Mouse (Mus musculus): ENCODE results near the gene Car2. TPM values are rescaled to one million over a fixed set of nuclear protein-coding genes. Genes with fewer than 3 reads are reported as not detected.

Gene Car2
- polyA plus RNA-seq (2014; fragmentation: Illumina TruSeq; extraction: RNeasy Lipid Tissue Mini Kit (QIAGEN cat#74804); ENCODE audit: low replicate concordance): 60.7 TPM

GRCm38 (mm10) chr3:14886102-14887098 is at the start of gene Car2:
TSS of gene Car2 (plus strand) at chr3:14886273.

GRCm38 (mm10) chr3:14863022-14863711 is 22.9 kb upstream of the Car2 start, which contains the start of gene Car3:
TSS of gene Car3 (plus strand) at chr3:14863512.

Other genes starting within 250 kb of the Car2 start
- gene Car13, start 244.5 kb upstream of the Car2 start, polyA plus RNA-seq (2014; fragmentation: Illumina TruSeq; extraction: RNeasy Lipid Tissue Mini Kit (QIAGEN cat#74804); ENCODE audit: low replicate concordance): 167 TPM
- not detected for gene Car1, start 77.9 kb upstream of the Car2 start, polyA plus RNA-seq (2014; fragmentation: Illumina TruSeq; extraction: RNeasy Lipid Tissue Mini Kit (QIAGEN cat#74804); ENCODE audit: low replicate concordance)
- 345 TPM for gene Car3, start 22.8 kb upstream of the Car2 start, polyA plus RNA-seq (2014; fragmentation: Illumina TruSeq; extraction: RNeasy Lipid Tissue Mini Kit (QIAGEN cat#74804); ENCODE audit: low replicate concordance)